Mouse (Mus musculus) intestine, embryonic 15.5 days (tissue): ENCODE measurements around the gene Olfr432. TPM values are rescaled to one million over a fixed set of nuclear protein-coding genes. Genes with fewer than 3 reads are reported as not detected.
"Not testable (repeated sequence)": the region's sequence is repeated elsewhere in the genome, so short reads cannot be mapped to it uniquely, and the experiment has no call there.

ENCODE experiments used
- ATAC-seq: fragments of 200-750 bp; cut with Nextera tagmentation; 2 replicates; pipeline ENCODE4 v1.8.0; 2017; ENCODE audit warnings: moderate TSS enrichment, moderate library complexity
- H3K27ac ChIP-seq: fragments of 300-500 bp; sonication (generic); 2 replicates; pipeline ENCODE4 v1.5.1; 2015; ENCODE audit warnings: mild to moderate bottlenecking, inconsistent platforms
- H3K27me3 ChIP-seq: fragments of 300-500 bp; sonication (generic); replicated peaks from 2 replicates; pipeline ENCODE4 v1.6.1; 2015; ENCODE audit warnings: inconsistent platforms
- H3K36me3 ChIP-seq: fragments of 300-500 bp; sonication (generic); 2 replicates; pipeline ENCODE4 v1.6.1; 2015; ENCODE audit warnings: inconsistent platforms
- H3K4me1 ChIP-seq: fragments of 300-500 bp; sonication (generic); replicated peaks from 2 replicates; pipeline ENCODE4 v1.6.1; 2015; ENCODE audit warnings: inconsistent platforms
- H3K4me2 ChIP-seq: fragments of 300-500 bp; sonication (generic); replicated peaks from 2 replicates; pipeline ENCODE4 v1.6.1; 2015; ENCODE audit warnings: mild to moderate bottlenecking, inconsistent platforms
- H3K4me3 ChIP-seq: fragments of 300-500 bp; sonication (generic); replicated peaks from 2 replicates; pipeline ENCODE4 v1.5.1; 2015; ENCODE audit warnings: inconsistent platforms
- H3K9ac ChIP-seq: fragments of 300-500 bp; sonication (generic); 2 replicates; pipeline ENCODE4 v1.6.1; 2015; ENCODE audit warnings: inconsistent platforms
- H3K9me3 ChIP-seq: fragments of 300-500 bp; sonication (generic); 2 replicates; pipeline ENCODE4 v1.6.1; 2016; ENCODE audit warnings: inconsistent platforms
- WGBS: fragments of 180-500 bp; shearing (Covaris S2); methylation state at CpG from one replicate; pipeline ENCODE4 v1.1.7; 2015; 5-methylcytosine and 5-hydroxymethylcytosine counted together
- polyA plus RNA-seq: library from polyadenylated mRNA; unstranded; fragments of >200 nt; fragmentation: Nextera tagmentation; extraction: Ambion mirVana; gene quantifications from 2 replicates; pipeline ENCODE4 v1.2.1, GENCODE M21; 2015

The Olfr432 gene
- not detected in 2 replicates for polyA plus RNA-seq

- 71% methylated on average over 2 of the region's 2 CpGs for WGBS
- H3K9ac ChIP-seq = no peak within 1 kb of the TSS
- H3K4me1 ChIP-seq = no peaks in the 10 kb centered on the region
- H3K27ac ChIP-seq = no peak within 1 kb of the TSS
- H3K9me3 ChIP-seq = no peaks in the 10 kb centered on the region
- no peaks in the 10 kb centered on the region for H3K36me3 ChIP-seq
- ATAC-seq = no peak
- no peak within 1 kb of the TSS for H3K4me2 ChIP-seq
- H3K27me3 ChIP-seq = no peaks in the 10 kb centered on the region
- no peak within 1 kb of the TSS for H3K4me3 ChIP-seq
These were observed at the start of gene Olfr432 for GRCm38 (mm10) chr1:174048893-174049292. TSS of gene Olfr432 (plus strand) at chr1:174049205.

GRCm38 (mm10) chr1:174004352-174005109 is 44.5 kb upstream of the Olfr432 start:
- ATAC-seq, H3K9me3 ChIP-seq, H3K4me3 ChIP-seq, H3K4me2 ChIP-seq, H3K27ac ChIP-seq, H3K4me1 ChIP-seq, H3K36me3 ChIP-seq, H3K9ac ChIP-seq, H3K27me3 ChIP-seq: not testable (repeated sequence)
- WGBS = 48% methylated on average over 2 of the region's 3 CpGs

GRCm38 (mm10) chr1:174007050-174007449 is 42.0 kb upstream of the Olfr432 start:
- not testable (repeated sequence) for H3K27me3 ChIP-seq, ATAC-seq, H3K9ac ChIP-seq, H3K36me3 ChIP-seq, H3K4me3 ChIP-seq, H3K4me2 ChIP-seq, H3K27ac ChIP-seq, H3K4me1 ChIP-seq, H3K9me3 ChIP-seq

GRCm38 (mm10) chr1:174031698-174032097 is 17.3 kb upstream of the Olfr432 start, which contains the start of gene Ifi205:
TSS of gene Ifi205 (minus strand) at chr1:174031810.
- no peak within 1 kb of the TSS for H3K27ac ChIP-seq
- H3K4me2 ChIP-seq = no peak within 1 kb of the TSS
- H3K27me3 ChIP-seq = no peaks in the 10 kb centered on the region
- ATAC-seq = no peak
- WGBS = 31% methylated on average over 1 of the region's 1 CpGs
- H3K4me3 ChIP-seq = no peak within 1 kb of the TSS
- no peak within 1 kb of the TSS for H3K9ac ChIP-seq
- no peaks in the 10 kb centered on the region for H3K36me3 ChIP-seq
- no peaks in the 10 kb centered on the region for H3K4me1 ChIP-seq
- no peaks in the 10 kb centered on the region for H3K9me3 ChIP-seq

- no peaks in the 10 kb centered on the region for H3K27me3 ChIP-seq
- WGBS = 75% methylated on average over 4 of the region's 4 CpGs
- H3K27ac ChIP-seq = no peak overlapping the region
- H3K9me3 ChIP-seq = no peaks in the 10 kb centered on the region
- H3K4me1 ChIP-seq = no peaks in the 10 kb centered on the region
- no peak overlapping the region for H3K4me3 ChIP-seq
- no peak for ATAC-seq
- no peaks in the 10 kb centered on the region for H3K36me3 ChIP-seq
- no peak overlapping the region for H3K4me2 ChIP-seq
- no peak overlapping the region for H3K9ac ChIP-seq
These were observed 13.2 kb upstream of the Olfr432 start for GRCm38 (mm10) chr1:174035841-174036240.

GRCm38 (mm10) chr1:174038480-174038879 is 10.5 kb upstream of the Olfr432 start:
- H3K4me2 ChIP-seq = no peak overlapping the region
- H3K4me1 ChIP-seq = no peaks in the 10 kb centered on the region
- no peak overlapping the region for H3K9ac ChIP-seq
- 64% methylated on average over 3 of the region's 3 CpGs for WGBS
- no peaks in the 10 kb centered on the region for H3K9me3 ChIP-seq
- no peaks in the 10 kb centered on the region for H3K27me3 ChIP-seq
- H3K4me3 ChIP-seq = no peak overlapping the region
- no peaks in the 10 kb centered on the region for H3K36me3 ChIP-seq
- no peak for ATAC-seq
- no peak overlapping the region for H3K27ac ChIP-seq

- Histone ChIP-seq H3K4me2 (no peak within 1 kb of the TSS), H3K9ac (no peak within 1 kb of the TSS), H3K27ac (no peak within 1 kb of the TSS), H3K4me3 (no peak within 1 kb of the TSS), H3K36me3 (no peaks in the 10 kb centered on the region), H3K27me3 (no peaks in the 10 kb centered on the region), H3K4me1 (no peaks in the 10 kb centered on the region), H3K9me3 (no peaks in the 10 kb centered on the region)
- WGBS = 71% methylated on average over 7 of the region's 7 CpGs
- no peak; the same call in 1 of the 2 replicates for ATAC-seq
These were observed 8.4 kb upstream of the Olfr432 start, which contains the start of gene Olfr433 for GRCm38 (mm10) chr1:174040523-174041177. TSS of gene Olfr433 (plus strand) at chr1:174040705.

- not testable (repeated sequence) for H3K27ac ChIP-seq, H3K4me3 ChIP-seq, H3K36me3 ChIP-seq, H3K4me2 ChIP-seq, ATAC-seq, H3K27me3 ChIP-seq, H3K4me1 ChIP-seq, H3K9me3 ChIP-seq, H3K9ac ChIP-seq
- 91% methylated on average over 12 of the region's 12 CpGs for WGBS
These were observed 6.7 kb upstream of the Olfr432 start for GRCm38 (mm10) chr1:174042091-174042884.

- Histone ChIP-seq H3K27ac (no peak overlapping the region), H3K9me3 (no peaks in the 10 kb centered on the region), H3K4me1 (no peaks in the 10 kb centered on the region), H3K36me3 (no peaks in the 10 kb centered on the region), H3K4me3 (no peak overlapping the region), H3K27me3 (no peaks in the 10 kb centered on the region), H3K9ac (no peak overlapping the region), H3K4me2 (no peak overlapping the region)
- no peak for ATAC-seq
- WGBS = 53% methylated on average over 2 of the region's 2 CpGs
These were observed 4.6 kb upstream of the Olfr432 start for GRCm38 (mm10) chr1:174044431-174044830.

GRCm38 (mm10) chr1:174048227-174048626 is 778 bp upstream of the Olfr432 start:
- H3K9me3 ChIP-seq, H3K4me3 ChIP-seq, ATAC-seq, H3K36me3 ChIP-seq, H3K4me2 ChIP-seq, H3K4me1 ChIP-seq, H3K27me3 ChIP-seq, H3K9ac ChIP-seq, H3K27ac ChIP-seq: not testable (repeated sequence)
- WGBS = 71% methylated on average over 6 of the region's 6 CpGs

- H3K36me3 ChIP-seq, H3K4me2 ChIP-seq, H3K9me3 ChIP-seq, ATAC-seq, H3K4me1 ChIP-seq, H3K9ac ChIP-seq, H3K4me3 ChIP-seq, H3K27ac ChIP-seq, H3K27me3 ChIP-seq: not testable (repeated sequence)
- 65% methylated on average over 4 of the region's 4 CpGs for whole genome bisulfite sequencing
These were observed 352 bp downstream of the Olfr432 start for GRCm38 (mm10) chr1:174049357-174049756.

GRCm38 (mm10) chr1:174050532-174050931 is 1.5 kb downstream of the Olfr432 start:
- H3K27ac ChIP-seq = no peak overlapping the region
- H3K4me2 ChIP-seq = no peak overlapping the region
- WGBS = 90% methylated on average over 4 of the region's 4 CpGs
- no peak overlapping the region for H3K4me3 ChIP-seq
- no peaks in the 10 kb centered on the region for H3K27me3 ChIP-seq
- no peaks in the 10 kb centered on the region for H3K9me3 ChIP-seq
- no peaks in the 10 kb centered on the region for H3K4me1 ChIP-seq
- no peak overlapping the region for H3K9ac ChIP-seq
- no peak for ATAC-seq
- no peaks in the 10 kb centered on the region for H3K36me3 ChIP-seq
